Mouse (Mus musculus) liver, postnatal 0 days (tissue): ENCODE measurements around the gene Itga1. TPM values are rescaled to one million over a fixed set of nuclear protein-coding genes. Genes with fewer than 3 reads are reported as not detected.

Experiments
- ATAC-seq: fragments of 200-750 bp; cut with Nextera tagmentation; 2 replicates; pipeline ENCODE4 v1.8.0; 2017; ENCODE audit warnings: mild to moderate bottlenecking, moderate library complexity
- DNase-seq: peaks from one replicate; pipeline ENCODE4 v3.0.0-alpha.2; 2016
- H3K27ac ChIP-seq: fragments of 300-500 bp; sonication (generic); 2 replicates; pipeline ENCODE4 v1.5.1; 2014; ENCODE audit warnings: antibody characterized with exemption, moderate library complexity, mild to moderate bottlenecking, low read depth
- H3K27me3 ChIP-seq: fragments of 300-500 bp; sonication (generic); 2 replicates; pipeline ENCODE4 v1.6.1; 2014; ENCODE audit warnings: low read length, control low read depth, mixed read lengths; ENCODE audit not compliant: insufficient read depth
- H3K36me3 ChIP-seq: fragments of 300-500 bp; sonication (generic); replicated peaks from 2 replicates; pipeline ENCODE4 v1.6.1; 2014; ENCODE audit warnings: mild to moderate bottlenecking, control low read depth, low read length, moderate library complexity, mixed read lengths; ENCODE audit not compliant: insufficient read depth
- H3K4me1 ChIP-seq: fragments of 300-500 bp; sonication (generic); 2 replicates; pipeline ENCODE4 v1.6.1; 2014; ENCODE audit warnings: antibody characterized with exemption, mild to moderate bottlenecking, control low read depth; ENCODE audit not compliant: insufficient read depth
- H3K4me2 ChIP-seq: fragments of 300-500 bp; sonication (generic); 2 replicates; pipeline ENCODE4 v1.6.1; 2014; ENCODE audit warnings: low read depth, mild to moderate bottlenecking, low read length, moderate library complexity, mixed read lengths
- H3K4me3 ChIP-seq: fragments of 300-500 bp; sonication (generic); 2 replicates; pipeline ENCODE4 v1.5.1; 2014; ENCODE audit warnings: low read depth, low read length
- H3K9ac ChIP-seq: fragments of 300-500 bp; sonication (generic); replicated peaks from 2 replicates; pipeline ENCODE4 v1.6.1; 2014; ENCODE audit warnings: mild to moderate bottlenecking, moderate library complexity
- H3K9me3 ChIP-seq: fragments of 300-500 bp; sonication (generic); 2 replicates; pipeline ENCODE4 v1.6.1; 2016; ENCODE audit warnings: mild to moderate bottlenecking, control low read depth, low read length, mixed read lengths
- CTCF ChIP-seq: sonication (generic); IDR thresholded peaks from 2 replicates; pipeline ENCODE4 v1.5.1; 2016; ENCODE audit warnings: antibody characterized with exemption, low read depth
- EP300 ChIP-seq: IDR thresholded peaks from 2 replicates; pipeline ENCODE4 v1.6.1; 2016; ENCODE audit warnings: antibody characterized with exemption, low read depth, mild to moderate bottlenecking
- WGBS: fragments of 180-500 bp; shearing (Covaris S2); extraction: QIAGEN DNeasy Blood & Tissue Kit; methylation state at CpG from one replicate; pipeline ENCODE4 v1.1.7; 2014; ENCODE audit not compliant: insufficient replicate concordance; 5-methylcytosine and 5-hydroxymethylcytosine counted together
- polyA plus RNA-seq: library from polyadenylated mRNA; unstranded; fragments of >200 nt; fragmentation: Nextera tagmentation; extraction: Ambion mirVana; gene quantifications from 2 replicates; pipeline ENCODE4 v1.2.1, GENCODE M21; 2015

The Itga1 gene
- polyA plus RNA-seq, 1 experiment from 2014 or later: 5.9 TPM

DNA sequence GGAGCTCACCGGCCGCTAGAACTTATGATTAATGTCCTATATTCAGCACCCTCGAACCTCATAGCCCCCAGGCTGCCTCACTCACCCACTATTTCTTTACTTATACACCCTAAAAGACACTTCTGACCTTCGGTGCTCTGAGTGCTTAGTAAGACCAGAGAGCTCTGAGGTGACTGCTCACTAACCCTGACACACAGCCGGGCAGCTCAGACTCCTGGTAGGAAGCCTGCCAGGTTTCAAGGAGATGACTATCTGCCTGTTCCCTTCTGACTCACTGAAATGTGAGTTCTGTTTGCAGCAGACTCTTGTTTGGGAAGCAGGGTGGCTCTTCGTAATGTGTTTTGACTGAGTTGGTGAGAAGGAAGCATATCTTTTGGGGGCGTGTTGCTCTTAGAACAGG lies 168.2 kb downstream of the Itga1 start:
- Histone ChIP-seq H3K27me3 (0 out of 2 replicates have a peak, but pooled peaks cover 3% of the 10 kb centered on the region), H3K9me3 (no peaks in the 10 kb centered on the region), H3K27ac (no peak overlapping the region), H3K4me3 (no peak overlapping the region), H3K4me2 (no peak overlapping the region), H3K4me1 (0 out of 2 replicates have a peak, but pooled peaks cover 3% of the 10 kb centered on the region), H3K36me3 (no peaks in the 10 kb centered on the region), H3K9ac (no peak overlapping the region)
- ATAC-seq (no peak), DNase-seq (no peak)
- WGBS: 60% methylated on average over 7 of the region's 7 CpGs
- TF ChIP-seq CTCF (no peak), EP300 (no peak)

DNA sequence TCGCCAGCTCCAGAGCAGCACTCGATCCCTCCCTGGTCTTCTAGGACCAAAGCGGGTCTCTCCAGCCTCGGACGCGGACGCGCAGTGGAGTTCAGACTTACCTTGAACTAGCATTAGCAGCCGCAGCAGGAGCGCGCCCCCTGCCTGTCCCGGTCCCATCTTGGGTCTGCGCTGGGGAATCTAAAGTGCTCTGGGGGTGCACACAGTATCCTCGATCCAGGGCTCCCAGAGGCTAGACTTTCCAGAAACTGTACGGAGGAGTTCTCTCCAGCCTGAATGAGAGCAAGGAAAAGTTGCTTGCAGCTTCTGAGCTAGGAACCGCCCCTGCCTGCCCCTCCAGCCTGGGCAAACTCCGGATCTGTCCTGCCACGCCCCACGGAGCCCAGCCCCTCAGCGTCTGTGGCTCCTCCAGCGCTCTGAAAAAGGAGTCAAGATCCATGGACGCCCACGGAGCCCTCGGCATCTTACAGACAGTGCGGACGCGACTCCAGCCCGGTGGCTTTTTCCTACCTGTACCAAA lies 169.9 kb downstream of the Itga1 start, which contains the start of gene Itga2:
TSS of gene Itga2 (minus strand) at position 326 of the 520 bp plus-strand sequence.
- DNase-seq (peak; percentile 68), ATAC-seq (peak; percentile 75)
- TF ChIP-seq EP300 (no peak), CTCF (peak; percentile 71)
- peak within 1 kb of the TSS; percentile 53 for H3K9ac ChIP-seq
- no peaks in the 10 kb centered on the region for H3K9me3 ChIP-seq
- H3K4me3 ChIP-seq: peak within 1 kb of the TSS; percentile 49
- WGBS: 3% methylated on average over 28 of the region's 28 CpGs
- H3K27me3 ChIP-seq: 0 out of 2 replicates have a peak, but pooled peaks cover 3% of the 10 kb centered on the region
- H3K4me1 ChIP-seq: 0 out of 2 replicates have a peak, but pooled peaks cover 3% of the 10 kb centered on the region
- H3K4me2 ChIP-seq: peak within 1 kb of the TSS; percentile 87
- H3K27ac ChIP-seq: no peak within 1 kb of the TSS
- H3K36me3 ChIP-seq: no peaks in the 10 kb centered on the region

DNA sequence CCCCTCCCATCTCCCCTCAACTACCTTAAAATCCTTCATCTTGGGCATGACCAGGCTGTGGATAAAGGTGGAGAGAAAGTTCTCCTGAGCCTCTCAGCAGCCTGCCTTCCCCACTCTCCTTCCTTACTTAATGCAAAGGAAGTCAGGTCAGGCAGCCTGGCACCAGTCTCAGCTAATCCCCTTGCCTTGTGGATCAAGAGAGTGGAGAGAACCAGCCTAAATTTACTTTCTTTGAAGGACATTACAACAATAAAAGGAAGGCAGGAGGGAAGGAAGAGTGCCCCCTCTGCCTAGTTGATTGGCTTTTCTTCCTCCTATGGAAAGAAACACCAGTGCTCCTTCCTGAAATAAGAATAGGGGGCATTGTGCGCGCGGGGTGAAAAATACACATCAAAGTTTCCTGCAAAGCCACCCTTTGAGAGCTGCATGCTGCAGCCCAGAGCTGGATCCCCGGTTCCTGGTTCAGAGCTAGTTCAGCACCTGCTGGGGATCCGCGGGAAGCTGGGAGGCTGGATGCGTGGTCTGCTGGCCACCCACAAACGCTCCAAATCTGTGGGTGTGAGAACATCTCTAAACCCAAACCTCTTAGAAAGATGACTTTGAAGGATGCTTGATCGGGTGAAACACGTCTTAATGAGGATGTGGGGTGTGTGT lies 170.6 kb downstream of the Itga1 start:
- TF ChIP-seq CTCF (no peak), EP300 (no peak)
- peak overlapping the region; percentile 87 for H3K4me2 ChIP-seq
- 2% methylated on average over 10 of the region's 10 CpGs for WGBS
- H3K4me3 ChIP-seq: peak overlapping the region; percentile 49
- DNase-seq (no peak), ATAC-seq (peak; percentile 50; the same call in 1 of the 2 replicates)
- H3K27me3 ChIP-seq: 0 out of 2 replicates have a peak, but pooled peaks cover 3% of the 10 kb centered on the region
- H3K4me1 ChIP-seq: 0 out of 2 replicates have a peak, but pooled peaks cover 3% of the 10 kb centered on the region
- no peaks in the 10 kb centered on the region for H3K36me3 ChIP-seq
- H3K9ac ChIP-seq: peak overlapping the region; percentile 53
- H3K27ac ChIP-seq: no peak overlapping the region
- no peaks in the 10 kb centered on the region for H3K9me3 ChIP-seq

DNA sequence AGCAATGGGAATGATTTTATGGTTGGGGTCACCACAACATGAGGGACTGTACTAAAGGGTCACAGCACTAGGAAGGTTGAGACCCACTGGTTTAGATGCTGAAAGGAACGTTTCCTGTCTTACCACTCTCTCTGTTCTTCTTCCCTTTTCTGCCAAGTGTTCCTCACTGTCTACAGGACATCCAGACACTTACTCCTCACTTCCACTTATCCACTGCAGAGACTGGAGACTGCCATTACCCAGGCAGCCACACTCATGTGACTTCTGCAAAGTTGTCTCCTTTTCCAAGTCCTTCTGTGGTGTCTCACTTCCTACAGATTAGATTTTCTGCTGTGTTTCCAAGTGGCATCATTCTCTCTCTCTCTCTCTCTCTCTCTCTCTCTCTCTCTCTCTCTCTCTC lies 177.0 kb downstream of the Itga1 start:
- ATAC-seq: no peak
- Histone ChIP-seq H3K27ac (no peak overlapping the region), H3K9ac (no peak overlapping the region), H3K36me3 (no peaks in the 10 kb centered on the region), H3K4me1 (peaks cover 7% of the 10 kb centered on the region; the same call in 1 of the 2 replicates), H3K9me3 (no peaks in the 10 kb centered on the region), H3K4me3 (no peak overlapping the region), H3K27me3 (no peaks in the 10 kb centered on the region), H3K4me2 (no peak overlapping the region)
- no peak for DNase-seq
- 18% methylated on average over 1 of the region's 1 CpGs for WGBS
- no peak for TF ChIP-seq EP300
- TF ChIP-seq CTCF: no peak

DNA sequence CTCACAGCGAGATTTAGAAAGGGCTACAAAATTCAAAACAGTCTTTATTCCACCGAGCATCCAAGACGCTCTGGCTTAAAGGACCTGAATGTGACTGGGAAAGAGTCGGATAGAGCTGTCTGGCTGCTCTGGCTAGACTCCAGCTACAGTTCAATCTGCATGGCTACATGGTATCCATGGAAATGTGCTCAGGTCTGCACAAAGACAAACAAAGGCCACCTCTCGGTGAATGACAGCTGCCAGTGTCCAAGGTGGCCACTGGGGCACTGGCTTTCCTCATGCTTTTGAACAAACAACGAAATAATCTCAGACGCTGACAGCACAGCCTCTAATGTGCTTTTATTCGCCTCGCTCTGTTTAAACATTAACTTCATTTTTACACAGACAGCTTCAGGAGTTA lies 178.4 kb downstream of the Itga1 start:
- no peak overlapping the region for H3K4me2 ChIP-seq
- WGBS: 60% methylated on average over 9 of the region's 9 CpGs

DNA sequence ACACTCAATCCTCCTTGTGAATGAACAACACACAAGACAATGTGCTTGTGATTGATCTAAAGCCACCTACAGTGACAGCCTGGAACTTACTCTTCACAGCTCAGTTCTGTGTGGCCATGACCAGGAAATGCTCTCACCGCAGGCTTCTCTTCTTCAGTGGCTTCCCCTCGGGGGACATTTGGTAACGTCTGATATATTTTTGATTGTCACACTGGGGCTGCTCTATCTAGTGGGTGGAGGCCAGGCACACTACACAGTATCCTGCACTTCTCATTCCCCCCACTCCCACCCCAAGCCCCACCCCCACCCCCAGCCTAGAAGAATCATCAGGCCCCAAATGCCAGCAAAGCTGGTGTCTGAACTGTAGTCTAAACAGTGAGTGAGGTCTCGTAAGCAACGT lies 186.0 kb downstream of the Itga1 start:
- H3K4me2 ChIP-seq: no peak overlapping the region
- peak; percentile 63 for ATAC-seq

More for the DNA sequence above, 178.4 kb downstream of the Itga1 start:
- Histone ChIP-seq H3K4me3 (no peak overlapping the region), H3K36me3 (no peaks in the 10 kb centered on the region), H3K27me3 (no peaks in the 10 kb centered on the region), H3K9me3 (no peaks in the 10 kb centered on the region), H3K4me1 (peaks cover 8% of the 10 kb centered on the region), H3K9ac (no peak overlapping the region), H3K27ac (no peak overlapping the region)
- ATAC-seq (peak; percentile 97), DNase-seq (peak; percentile 50)
- no peak; the same call in 1 of the 2 replicates for TF ChIP-seq CTCF
- TF ChIP-seq EP300: no peak

More for the DNA sequence above, 186.0 kb downstream of the Itga1 start:
- no peak for DNase-seq
- Histone ChIP-seq H3K9me3 (no peaks in the 10 kb centered on the region), H3K27me3 (no peaks in the 10 kb centered on the region), H3K9ac (no peak overlapping the region), H3K27ac (no peak overlapping the region), H3K4me1 (peaks cover 15% of the 10 kb centered on the region), H3K4me3 (no peak overlapping the region), H3K36me3 (no peaks in the 10 kb centered on the region)
- 21% methylated on average over 5 of the region's 5 CpGs for WGBS
- TF ChIP-seq EP300 (no peak), CTCF (no peak)
